Mouse (Mus musculus): ENCODE results near the gene Prpf39.

DNA sequence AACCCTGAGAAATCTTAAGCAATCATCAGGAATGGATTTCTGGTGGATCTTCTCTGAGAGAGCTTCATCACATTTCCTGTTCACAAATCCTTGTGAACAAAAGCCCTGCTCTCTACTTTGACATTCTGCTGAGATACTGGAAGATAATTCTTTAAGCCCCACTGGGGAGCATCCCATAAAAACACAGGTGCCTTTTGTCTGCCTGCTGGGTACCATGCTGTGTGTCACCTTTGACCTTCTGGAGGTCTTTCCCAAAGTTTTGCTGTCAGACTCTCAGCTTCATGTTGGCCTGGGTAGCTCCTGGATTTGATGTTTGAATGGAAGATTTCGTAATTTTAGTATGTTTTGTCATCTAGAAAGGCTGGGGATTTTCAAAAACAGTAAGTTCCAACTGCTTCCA lies 72.6 kb downstream of the Prpf39 start:
- TF ChIP-seq CTCF (IDR thresholded peaks at IDR 0.05) = no peak
- no peak for TF ChIP-seq EP300 (IDR thresholded peaks at IDR 0.05)
